Mouse (Mus musculus): Measurements from ENCODE around the gene Trim10. TPM values are rescaled to one million over a fixed set of nuclear protein-coding genes. Genes with fewer than 3 reads are reported as not detected.

Trim10 gene
- total RNA-seq, 2 experiments from 2014 or later, result 0.76 to 1.5 TPM

DNA sequence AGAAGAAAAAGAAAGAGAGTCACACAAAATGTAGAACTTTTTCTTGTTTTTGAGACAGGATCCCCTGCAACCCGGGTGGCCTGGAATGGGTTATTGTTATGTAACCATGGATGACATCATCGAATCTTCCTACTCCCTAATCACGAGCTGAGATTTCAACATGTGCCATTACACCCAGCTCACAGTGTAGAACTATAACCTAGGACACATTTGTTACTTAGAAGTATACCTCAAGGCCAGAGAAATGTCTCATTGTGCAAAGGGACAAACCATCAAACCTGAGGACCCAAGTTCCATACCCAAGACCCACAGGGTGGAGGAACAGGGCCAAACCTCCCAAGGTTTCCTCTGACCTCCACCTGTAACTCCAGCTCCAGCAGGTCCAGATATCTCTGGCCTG lies 34.3 kb downstream of the Trim10 start:
- ATAC-seq (ENCODE audit: poor library complexity, severe bottlenecking), result no peak

DNA sequence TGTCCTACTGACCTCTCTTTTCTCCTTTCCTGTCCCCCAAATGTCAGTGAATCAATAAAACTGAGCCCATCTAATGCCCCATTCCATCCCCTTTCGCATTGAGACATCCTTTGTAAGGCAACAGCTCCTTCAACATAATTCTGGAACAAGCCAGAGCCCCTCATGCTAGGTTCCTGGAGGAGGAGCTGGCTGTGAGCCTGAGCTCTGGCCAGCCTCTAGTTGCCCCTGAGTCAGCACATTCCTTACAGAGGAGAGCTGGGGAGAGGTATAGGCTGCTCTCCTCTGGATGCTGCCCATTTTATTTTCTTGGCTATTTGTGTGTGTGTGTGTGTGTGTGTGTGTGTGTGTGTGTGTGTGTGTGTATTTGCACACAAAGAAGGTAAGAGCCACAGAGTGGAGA lies 38.9 kb downstream of the Trim10 start:
- no peak for ATAC-seq (ENCODE audit: poor library complexity, severe bottlenecking)

DNA sequence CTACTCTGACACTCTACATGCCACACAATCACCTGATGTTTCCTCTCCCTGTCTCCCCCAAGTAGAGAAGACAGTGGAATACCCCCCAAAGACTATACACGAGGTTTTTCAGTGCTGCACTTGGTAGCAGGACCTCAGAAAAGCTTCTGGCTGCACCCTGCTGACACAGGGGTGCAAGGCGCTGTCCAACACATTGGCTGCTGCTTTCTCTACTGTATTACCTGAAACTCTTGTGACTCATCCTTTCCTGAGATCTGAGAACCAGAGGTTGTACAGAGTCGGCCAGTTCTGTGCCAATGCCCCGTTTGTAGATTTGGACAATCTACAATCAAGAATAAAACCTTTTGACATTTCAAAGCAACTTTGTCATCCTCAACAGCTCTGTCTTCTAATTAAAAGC lies 40.4 kb downstream of the Trim10 start:
- no peak for ATAC-seq (ENCODE audit: poor library complexity, severe bottlenecking)

DNA sequence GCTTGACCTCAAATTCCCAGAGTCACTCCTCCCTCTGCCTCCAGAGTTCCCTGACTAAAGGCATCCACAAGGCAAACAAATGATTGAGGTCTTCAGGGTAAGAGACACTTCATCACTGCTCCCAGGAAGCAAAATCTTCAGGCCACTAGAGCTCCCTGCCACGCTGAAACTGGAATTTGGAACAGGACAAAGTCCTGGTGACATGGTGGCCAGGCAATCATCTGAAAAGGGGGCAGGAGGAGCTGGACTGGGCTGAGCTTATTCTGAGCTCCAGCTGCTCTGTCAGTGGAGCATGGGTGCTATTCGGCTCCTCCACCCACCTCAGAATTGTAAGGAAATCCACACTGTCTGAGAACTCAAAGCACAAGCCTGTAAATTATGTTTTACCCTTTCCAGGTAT lies 42.7 kb downstream of the Trim10 start:
- no peak for ATAC-seq (ENCODE audit: poor library complexity, severe bottlenecking)

DNA sequence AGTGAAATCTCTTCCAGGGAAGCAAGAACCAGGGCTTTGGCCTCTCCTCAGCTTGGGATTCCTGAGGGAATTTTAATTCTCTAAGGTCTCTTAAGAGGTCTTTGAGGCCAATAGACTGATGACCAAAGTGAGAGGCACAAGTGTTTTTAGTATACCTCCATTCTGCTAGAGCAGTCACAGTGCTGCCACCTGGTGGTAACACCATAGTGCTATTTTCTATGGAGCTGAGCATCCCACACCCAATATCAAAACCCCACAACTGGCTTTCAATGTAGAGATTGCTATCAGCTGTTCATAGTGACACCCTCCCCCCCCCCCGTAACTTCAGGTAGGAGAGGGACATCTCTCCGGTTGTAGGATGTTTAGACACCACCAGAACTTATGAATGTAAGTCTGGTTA lies 44.7 kb downstream of the Trim10 start:
- peak; percentile 77 for ATAC-seq (ENCODE audit: poor library complexity, severe bottlenecking)

DNA sequence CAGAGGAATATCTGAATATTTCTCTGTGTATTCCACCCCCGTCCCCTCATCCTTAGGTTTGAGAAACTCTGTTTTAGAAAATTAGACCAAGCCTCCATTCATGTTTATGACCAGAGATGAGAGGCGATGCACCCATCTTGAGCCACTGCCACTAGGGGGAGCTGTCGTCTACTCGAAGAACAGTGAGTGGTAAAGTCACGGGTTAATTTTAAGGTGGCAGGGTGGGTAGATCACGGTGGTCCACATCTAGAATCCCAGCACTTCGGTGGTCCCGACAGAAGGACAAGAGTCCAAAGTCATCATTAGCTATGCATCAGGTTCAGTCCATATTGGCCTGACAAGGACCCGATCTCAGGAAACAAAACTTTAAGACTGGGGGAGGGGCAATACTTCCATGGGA lies 45.7 kb downstream of the Trim10 start:
- ATAC-seq (ENCODE audit: poor library complexity, severe bottlenecking), result 0 out of 2 replicates have a peak, but pooled peaks have one; percentile 56

DNA sequence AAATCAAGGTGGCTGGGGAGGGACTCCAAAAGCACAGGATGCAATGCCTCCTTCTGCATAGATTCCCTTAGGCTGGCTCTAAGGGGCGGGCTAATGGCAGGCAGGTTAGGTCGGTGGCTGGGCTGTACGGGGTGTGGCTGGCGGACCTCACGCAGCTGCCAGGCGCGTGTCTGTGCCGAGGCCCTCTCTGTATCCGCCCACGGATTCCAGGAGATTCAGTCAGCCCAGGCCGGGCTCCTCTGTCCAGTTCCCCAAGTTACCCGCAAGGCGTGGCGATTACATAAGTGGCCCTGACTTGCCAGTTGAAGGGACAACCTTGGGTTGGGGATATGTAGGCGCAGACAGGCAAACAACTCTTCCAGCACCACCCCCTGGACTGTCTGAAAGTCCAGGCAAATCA lies 50.9 kb downstream of the Trim10 start:
- no peak for ATAC-seq (ENCODE audit: poor library complexity, severe bottlenecking)

DNA sequence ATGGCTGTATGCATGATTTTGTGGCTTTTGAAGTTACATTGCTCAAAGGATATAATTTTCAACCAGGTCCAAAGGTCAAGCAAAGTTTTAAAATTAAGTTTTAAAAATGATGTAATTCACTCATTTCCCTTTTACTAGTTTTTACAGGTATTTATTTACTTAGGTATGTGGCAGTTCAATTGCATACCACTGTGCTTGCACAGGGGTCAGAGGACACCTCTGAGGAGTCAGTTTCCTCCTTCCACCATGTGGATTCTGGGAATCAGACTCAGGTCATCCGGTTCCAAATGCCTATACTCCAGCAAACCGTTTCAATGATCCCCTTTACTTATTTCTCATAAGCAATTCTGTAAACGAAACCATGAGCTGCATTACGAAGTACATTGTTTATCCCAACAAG lies 53.3 kb downstream of the Trim10 start:
- ATAC-seq (ENCODE audit: poor library complexity, severe bottlenecking), result no peak

DNA sequence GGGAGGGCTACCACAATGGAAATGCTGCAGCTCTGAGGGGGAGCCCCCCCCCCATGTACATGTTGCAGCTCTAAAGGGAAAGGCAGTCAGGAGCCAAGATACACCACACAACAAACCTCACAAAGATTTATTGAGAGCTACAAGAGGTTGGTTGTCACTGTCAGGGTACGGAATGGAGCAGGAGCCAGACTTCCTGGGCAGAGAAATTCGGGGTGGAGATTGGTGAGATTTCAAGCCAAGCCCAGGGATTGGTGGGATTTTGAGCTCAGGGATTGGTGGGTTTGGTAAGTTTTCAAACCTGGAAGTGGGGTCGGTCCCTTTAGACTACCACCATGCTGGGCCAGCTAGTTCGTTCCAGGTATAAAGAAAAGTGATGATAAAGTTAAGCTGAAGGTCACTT lies 54.1 kb downstream of the Trim10 start:
- ATAC-seq (ENCODE audit: poor library complexity, severe bottlenecking), result no peak

Other genes starting within 250 kb of the Trim10 start
- gene H2-M9, start 226.9 kb upstream of the Trim10 start, total RNA-seq (2015), result not detected in 2 replicates
- gene H2-M9, start 226.9 kb upstream of the Trim10 start, total RNA-seq (2017), result not detected in 2 replicates
- not detected in 2 replicates for gene H2-M1, start 197.4 kb upstream of the Trim10 start, total RNA-seq (2015)
- not detected in 2 replicates for gene H2-M1, start 197.4 kb upstream of the Trim10 start, total RNA-seq (2017)
- gene H2-M10.5, start 96.7 kb upstream of the Trim10 start, total RNA-seq (2015), result not detected in 2 replicates
- gene H2-M10.5, start 96.7 kb upstream of the Trim10 start, total RNA-seq (2017), result not detected in 2 replicates
- gene H2-M10.6, start 57.4 kb upstream of the Trim10 start, total RNA-seq (2015), result not detected in 2 replicates
- gene H2-M10.6, start 57.4 kb upstream of the Trim10 start, total RNA-seq (2017), result not detected in 2 replicates
- gene Trim26, start 32.4 kb upstream of the Trim10 start, total RNA-seq (2015), result 27.4 and 29.0 TPM in 2 replicates
- 19.6 and 24.9 TPM in 2 replicates for gene Trim26, start 32.4 kb upstream of the Trim10 start, total RNA-seq (2017)
- gene Trim15, start 2.4 kb upstream of the Trim10 start, total RNA-seq (2015), result not detected in 2 replicates
- not detected in 2 replicates for gene Trim15, start 2.4 kb upstream of the Trim10 start, total RNA-seq (2017)
- not detected in 2 replicates for gene Trim40, start 20.5 kb downstream of the Trim10 start, total RNA-seq (2015)
- gene Trim40, start 20.5 kb downstream of the Trim10 start, total RNA-seq (2017), result not detected in 2 replicates
- not detected in 2 replicates for gene Trim31, start 28.5 kb downstream of the Trim10 start, total RNA-seq (2015)
- not detected in 2 replicates for gene Trim31, start 28.5 kb downstream of the Trim10 start, total RNA-seq (2017)
- not detected in 2 replicates for gene Rnf39, start 73.3 kb downstream of the Trim10 start, total RNA-seq (2015)
- gene Rnf39, start 73.3 kb downstream of the Trim10 start, total RNA-seq (2017), result 0.20 TPM in 1 of 2 replicates, not detected in the other
- 61.1 and 68.5 TPM in 2 replicates for gene Ppp1r11, start 82.2 kb downstream of the Trim10 start, total RNA-seq (2015)
- gene Ppp1r11, start 82.2 kb downstream of the Trim10 start, total RNA-seq (2017), result 58.5 and 63.3 TPM in 2 replicates
- 85.1 and 90.6 TPM in 2 replicates for gene Znrd1, start 89.0 kb downstream of the Trim10 start, total RNA-seq (2015)
- gene Znrd1, start 89.0 kb downstream of the Trim10 start, total RNA-seq (2017), result 22.5 and 32.0 TPM in 2 replicates
- gene Znrd1as, start 89.0 kb downstream of the Trim10 start, total RNA-seq (2015), result 2.2 and 4.3 TPM in 2 replicates
- gene Znrd1as, start 89.0 kb downstream of the Trim10 start, total RNA-seq (2017), result 5.7 and 6.5 TPM in 2 replicates
- gene 2410137M14Rik, start 111.7 kb downstream of the Trim10 start, total RNA-seq (2015), result not detected in 2 replicates
- gene 2410137M14Rik, start 111.7 kb downstream of the Trim10 start, total RNA-seq (2017), result not detected in 2 replicates
- gene H2-M5, start 120.0 kb downstream of the Trim10 start, total RNA-seq (2015), result 0.23 TPM in 1 of 2 replicates, not detected in the other
- not detected in 2 replicates for gene H2-M5, start 120.0 kb downstream of the Trim10 start, total RNA-seq (2017)
- not detected in 2 replicates for gene Zfp57, start 131.6 kb downstream of the Trim10 start, total RNA-seq (2015)
- not detected in 2 replicates for gene Zfp57, start 131.6 kb downstream of the Trim10 start, total RNA-seq (2017)
- not detected in 2 replicates for gene Mog, start 153.8 kb downstream of the Trim10 start, total RNA-seq (2015)
- not detected in 2 replicates for gene Mog, start 153.8 kb downstream of the Trim10 start, total RNA-seq (2017)
- 12.4 and 14.2 TPM in 2 replicates for gene Gabbr1, start 176.4 kb downstream of the Trim10 start, total RNA-seq (2015)
- gene Gabbr1, start 176.4 kb downstream of the Trim10 start, total RNA-seq (2017), result 5.7 and 10.5 TPM in 2 replicates
- not detected in 2 replicates for gene Olfr90, start 218.9 kb downstream of the Trim10 start, total RNA-seq (2015)
- gene Olfr90, start 218.9 kb downstream of the Trim10 start, total RNA-seq (2017), result not detected in 2 replicates
- gene Olfr91, start 228.7 kb downstream of the Trim10 start, total RNA-seq (2015), result not detected in 2 replicates
- gene Olfr91, start 228.7 kb downstream of the Trim10 start, total RNA-seq (2017), result not detected in 2 replicates

All from megakaryocyte, adult 5-6 weeks (primary cell).